Mouse (Mus musculus) heart, postnatal 14 days (tissue): ENCODE measurements around the gene Atp6v1g2. TPM values are rescaled to one million over a fixed set of nuclear protein-coding genes. Genes with fewer than 3 reads are reported as not detected.

Experiments
- DNase-seq, 2 experiments: peaks; one replicate each; pipeline ENCODE4 v3.0.0; 2021 to 2022
- intact Hi-C: fragments of 180-260 bp; cut with DNase I; formaldehyde crosslinking; loops from one replicate; pipeline ENCODE4 v1.15.1; 2025
- total RNA-seq, 2 experiments: library from RNA; stranded (reverse); gene quantifications; 2 replicates each; pipeline ENCODE4 v1.2.3; 2021

Gene Atp6v1g2
- total RNA-seq, 2 experiments from 2014 or later: 4.1 to 4.4 TPM

- DNase-seq: no peak
- intact Hi-C loops: no loop called here
Observed at GRCm38 (mm10) chr17:35250348-35251120, 17.1 kb downstream of the Atp6v1g2 start.

- intact Hi-C loops: no loop called here
Observed at GRCm38 (mm10) chr17:35251162-35251719, 17.8 kb downstream of the Atp6v1g2 start.

GRCm38 (mm10) chr17:35251981-35252380 is 18.5 kb downstream of the Atp6v1g2 start:
- no peak for DNase-seq
- intact Hi-C loops: no loop called here

More at GRCm38 (mm10) chr17:35251162-35251719, 17.8 kb downstream of the Atp6v1g2 start:
- DNase-seq: no peak

- intact Hi-C loops: no loop called here
- no peak for DNase-seq
Observed at GRCm38 (mm10) chr17:35252619-35253292, 19.3 kb downstream of the Atp6v1g2 start.

GRCm38 (mm10) chr17:35253293-35254093 is 20.0 kb downstream of the Atp6v1g2 start:
- DNase-seq: no peak
- intact Hi-C loops: no loop called here

GRCm38 (mm10) chr17:35254241-35255098 is 21.0 kb downstream of the Atp6v1g2 start:
- peak; percentile 62 to 71 for DNase-seq
- intact Hi-C loops: loop anchor here (5.0 kb wide), 1 partner anchor 48 kb away; no protein-coding TSS in a partner anchor

- intact Hi-C loops: loop anchor here (5.0 kb wide), 1 partner anchor 47 kb away; no protein-coding TSS in a partner anchor
- no peak for DNase-seq
Observed at GRCm38 (mm10) chr17:35255301-35255700, 21.8 kb downstream of the Atp6v1g2 start.

GRCm38 (mm10) chr17:35255704-35256103 is 22.2 kb downstream of the Atp6v1g2 start:
- intact Hi-C loops: loop anchor here (5.0 kb wide), 1 partner anchor 47 kb away; no protein-coding TSS in a partner anchor
- no peak for DNase-seq

GRCm38 (mm10) chr17:35257378-35257777 is 23.9 kb downstream of the Atp6v1g2 start:
- intact Hi-C loops: loop anchor here (5.0 kb wide), 1 partner anchor 45 kb away; no protein-coding TSS in a partner anchor
- DNase-seq: no peak

GRCm38 (mm10) chr17:35257824-35258491 is 24.5 kb downstream of the Atp6v1g2 start:
- intact Hi-C loops: loop anchor here (1.0 to 5.0 kb wide), 2 partner anchors 16 to 44 kb away; no protein-coding TSS in a partner anchor
- DNase-seq: peak; percentile 94 to 96

GRCm38 (mm10) chr17:35258492-35259478 is 25.3 kb downstream of the Atp6v1g2 start:
- intact Hi-C loops: loop anchor here (1.0 to 5.0 kb wide), 2 partner anchors 16 to 44 kb away; no protein-coding TSS in a partner anchor
- DNase-seq: peak; percentile 48 to 50

GRCm38 (mm10) chr17:35259621-35260020 is 26.2 kb downstream of the Atp6v1g2 start:
- DNase-seq: no peak
- intact Hi-C loops: loop anchor here (5.0 kb wide), 1 partner anchor 43 kb away; no protein-coding TSS in a partner anchor

GRCm38 (mm10) chr17:35261651-35262050 is 28.2 kb downstream of the Atp6v1g2 start:
- intact Hi-C loops: no loop called here
- no peak for DNase-seq

- peak; percentile 98 to 100 for DNase-seq
- intact Hi-C loops: no loop called here
Observed at GRCm38 (mm10) chr17:35262664-35263522, 29.4 kb downstream of the Atp6v1g2 start, which contains the start of gene H2-D1. H2-D1 (plus strand) TSS chr17:35262730.

- DNase-seq: peak in 1 of 2 experiments; percentile 35
- intact Hi-C loops: no loop called here
Observed at GRCm38 (mm10) chr17:35263523-35263883, 30.0 kb downstream of the Atp6v1g2 start.

GRCm38 (mm10) chr17:35267399-35268086 is 34.1 kb downstream of the Atp6v1g2 start:
- intact Hi-C loops: no loop called here
- DNase-seq: no peak
